Mouse (Mus musculus) midbrain, postnatal 0 days (tissue): Measurements from ENCODE around the gene Adk. TPM values are rescaled to one million over a fixed set of nuclear protein-coding genes. Genes with fewer than 3 reads are reported as not detected.
A peak's percentile ranks its signal among the peaks of the same experiment; 100 is the strongest.

Experiments used
- ATAC-seq: fragments of 200-750 bp; cut with Nextera tagmentation; 2 replicates; pipeline ENCODE4 v1.8.0; 2017; ENCODE audit warnings: moderate number of reproducible peaks, mild to moderate bottlenecking, moderate TSS enrichment, moderate library complexity; ENCODE audit not compliant: low FRiP score
- DNase-seq: peaks from one replicate; pipeline ENCODE4 v3.0.0-alpha.2; 2015; ENCODE audit warnings: low spot score
- H3K27ac ChIP-seq: fragments of 300-500 bp; sonication (generic); 2 replicates; pipeline ENCODE4 v1.5.1; 2014; ENCODE audit warnings: low read depth, mild to moderate bottlenecking, low read length, mixed read lengths
- H3K27me3 ChIP-seq: fragments of 300-500 bp; sonication (generic); 2 replicates; pipeline ENCODE4 v1.6.1; 2014; ENCODE audit warnings: low read length, control low read depth, mixed read lengths; ENCODE audit not compliant: insufficient read depth
- H3K36me3 ChIP-seq: fragments of 300-500 bp; sonication (generic); 2 replicates; pipeline ENCODE4 v1.6.1; 2014; ENCODE audit warnings: low read length, control low read depth, mixed read lengths; ENCODE audit not compliant: insufficient read depth
- H3K4me1 ChIP-seq: fragments of 300-500 bp; sonication (generic); 2 replicates; pipeline ENCODE4 v1.6.1; 2014; ENCODE audit warnings: mild to moderate bottlenecking, control low read depth, antibody characterized with exemption, low read length, mixed read lengths; ENCODE audit not compliant: insufficient read depth
- H3K4me2 ChIP-seq: fragments of 300-500 bp; sonication (generic); 2 replicates; pipeline ENCODE4 v1.6.1; 2014; ENCODE audit warnings: low read depth, mild to moderate bottlenecking, low read length, mixed read lengths; ENCODE audit not compliant: poor library complexity, severe bottlenecking
- H3K4me3 ChIP-seq: fragments of 300-500 bp; sonication (generic); 2 replicates; pipeline ENCODE4 v1.5.1; 2014; ENCODE audit warnings: low read depth, mild to moderate bottlenecking, low read length, moderate library complexity
- H3K9ac ChIP-seq: fragments of 300-500 bp; sonication (generic); replicated peaks from 2 replicates; pipeline ENCODE4 v1.6.1; 2014; ENCODE audit warnings: mild to moderate bottlenecking, low read length, moderate library complexity, mixed read lengths; ENCODE audit not compliant: poor library complexity, severe bottlenecking
- H3K9me3 ChIP-seq: fragments of 300-500 bp; sonication (generic); 2 replicates; pipeline ENCODE4 v1.6.1; 2016; ENCODE audit warnings: low read length, control low read depth
- CTCF ChIP-seq: IDR thresholded peaks from 2 replicates; pipeline ENCODE4 v1.5.1; 2016; ENCODE audit warnings: antibody characterized with exemption, mild to moderate bottlenecking
- WGBS: fragments of 180-500 bp; shearing (Covaris S2); extraction: QIAGEN DNeasy Blood & Tissue Kit; methylation state at CpG from one replicate; pipeline ENCODE4 v1.1.7; 2014; 5-methylcytosine and 5-hydroxymethylcytosine counted together
- polyA plus RNA-seq: library from polyadenylated mRNA; unstranded; fragments of >200 nt; fragmentation: Nextera tagmentation; extraction: Ambion mirVana; gene quantifications from 2 replicates; pipeline ENCODE4 v1.2.1, GENCODE M21; 2015
- total RNA-seq: library from RNA; depleted of rRNA; stranded (reverse); fragments of >200 nt; gene quantifications from 2 replicates; pipeline ENCODE4 v1.2.3, GENCODE M21; 2014

The Adk gene
- total and polyA plus RNA-seq, 2 experiments from 2014 or later, result 25.3 to 50.6 TPM

- no peak for TF ChIP-seq CTCF
- 88% methylated on average over 11 of the region's 11 CpGs for WGBS
- Histone ChIP-seq H3K9ac (no peak overlapping the region), H3K27ac (no peak overlapping the region), H3K27me3 (no peaks in the 10 kb centered on the region), H3K9me3 (no peaks in the 10 kb centered on the region), H3K4me2 (no peak overlapping the region), H3K4me1 (no peaks in the 10 kb centered on the region), H3K4me3 (no peak overlapping the region), H3K36me3 (peaks cover 21% of the 10 kb centered on the region)
- no peak for DNase-seq
- ATAC-seq, result 0 out of 2 replicates have a peak, but pooled peaks have one; percentile 27
Measured at GRCm38 (mm10) chr14:21029025-21029659, 23.2 kb upstream of the Adk start.

DNA sequence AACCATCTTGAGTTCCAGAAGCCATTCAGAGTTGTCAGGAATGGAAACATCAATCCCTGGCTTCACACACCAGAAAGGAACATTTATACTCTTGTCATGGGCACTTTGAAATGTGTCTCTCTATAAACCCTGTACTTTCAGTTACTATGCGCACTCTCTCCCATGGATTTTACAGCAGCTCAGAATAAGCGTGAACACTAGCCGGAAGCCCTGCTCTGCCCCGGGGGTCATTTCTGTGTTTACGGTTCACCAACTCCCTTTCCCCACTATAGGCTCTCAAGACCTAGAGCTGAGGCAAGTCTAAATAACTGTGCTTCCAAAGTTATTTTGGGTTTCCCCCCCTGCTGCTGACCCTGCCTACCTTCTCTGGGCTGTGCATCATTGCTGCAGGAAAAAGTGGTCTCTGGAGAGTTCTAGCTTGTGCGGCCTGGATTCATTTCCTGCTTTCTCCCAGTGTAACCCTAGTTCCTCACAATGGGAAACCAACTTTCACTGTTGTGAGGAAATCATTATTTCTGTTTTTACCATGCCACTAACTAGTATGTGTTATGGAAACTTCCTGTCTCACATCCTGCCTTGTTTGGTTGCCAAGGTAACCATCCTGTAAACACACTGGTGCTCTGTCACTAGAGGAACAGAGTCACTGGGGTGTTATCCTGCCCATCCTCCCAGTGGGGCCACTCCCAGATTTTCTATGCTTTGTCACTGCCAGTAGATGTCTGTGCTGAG, 20.4 kb upstream of the Adk start:
- H3K4me2 ChIP-seq, result no peak overlapping the region
- no peak overlapping the region for H3K4me3 ChIP-seq
- ATAC-seq, result no peak
- DNase-seq, result peak; percentile 36
- no peak overlapping the region for H3K9ac ChIP-seq
- no peaks in the 10 kb centered on the region for H3K4me1 ChIP-seq
- no peak overlapping the region for H3K27ac ChIP-seq
- peaks cover 30% of the 10 kb centered on the region for H3K36me3 ChIP-seq
- no peaks in the 10 kb centered on the region for H3K27me3 ChIP-seq
- 66% methylated on average over 6 of the region's 6 CpGs for WGBS
- no peak for TF ChIP-seq CTCF
- no peaks in the 10 kb centered on the region for H3K9me3 ChIP-seq

DNA sequence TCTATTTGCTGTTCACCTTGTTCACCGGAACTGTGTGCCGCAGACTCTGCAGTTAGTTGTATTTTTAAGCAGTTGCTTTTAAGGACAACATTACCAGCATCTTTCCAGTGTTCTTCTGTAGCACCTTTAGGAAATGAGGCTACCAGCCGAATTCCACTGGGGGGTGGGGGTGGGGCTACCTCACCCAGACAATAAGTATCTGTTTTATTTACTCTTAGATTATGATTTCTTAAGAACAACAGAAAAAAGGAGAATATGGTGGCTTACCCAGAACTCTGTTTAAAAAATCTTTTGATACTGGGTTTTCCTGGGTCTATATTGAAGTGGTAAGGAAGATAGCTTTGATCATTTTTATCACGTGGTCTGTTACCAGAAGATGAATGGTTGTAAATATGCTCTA, 18.1 kb upstream of the Adk start:
- 93% methylated on average over 4 of the region's 4 CpGs for WGBS
- ATAC-seq (no peak), DNase-seq (no peak)
- Histone ChIP-seq H3K4me2 (no peak overlapping the region), H3K36me3 (peaks cover 32% of the 10 kb centered on the region), H3K9me3 (no peaks in the 10 kb centered on the region), H3K9ac (no peak overlapping the region), H3K4me1 (no peaks in the 10 kb centered on the region), H3K4me3 (no peak overlapping the region), H3K27ac (no peak overlapping the region), H3K27me3 (no peaks in the 10 kb centered on the region)
- TF ChIP-seq CTCF, result no peak

GRCm38 (mm10) chr14:21034791-21035190, 17.6 kb upstream of the Adk start:
- no peaks in the 10 kb centered on the region for H3K9me3 ChIP-seq
- H3K27ac ChIP-seq, result no peak overlapping the region
- no peak overlapping the region for H3K4me3 ChIP-seq
- H3K9ac ChIP-seq, result no peak overlapping the region
- no peak overlapping the region for H3K4me2 ChIP-seq
- DNase-seq, result no peak
- no peaks in the 10 kb centered on the region for H3K27me3 ChIP-seq
- 93% methylated on average over 3 of the region's 3 CpGs for WGBS
- no peaks in the 10 kb centered on the region for H3K4me1 ChIP-seq
- peaks cover 33% of the 10 kb centered on the region for H3K36me3 ChIP-seq
- ATAC-seq, result no peak
- no peak for TF ChIP-seq CTCF

- no peak for DNase-seq
- Histone ChIP-seq H3K27ac (no peak overlapping the region), H3K9ac (no peak overlapping the region), H3K27me3 (no peaks in the 10 kb centered on the region), H3K4me2 (no peak overlapping the region), H3K9me3 (no peaks in the 10 kb centered on the region), H3K36me3 (peaks cover 35% of the 10 kb centered on the region), H3K4me1 (no peaks in the 10 kb centered on the region), H3K4me3 (no peak overlapping the region)
- 92% methylated on average over 12 of the region's 12 CpGs for WGBS
- no peak for TF ChIP-seq CTCF
- ATAC-seq, result no peak
Measured at GRCm38 (mm10) chr14:21039077-21039476, 13.3 kb upstream of the Adk start.

DNA sequence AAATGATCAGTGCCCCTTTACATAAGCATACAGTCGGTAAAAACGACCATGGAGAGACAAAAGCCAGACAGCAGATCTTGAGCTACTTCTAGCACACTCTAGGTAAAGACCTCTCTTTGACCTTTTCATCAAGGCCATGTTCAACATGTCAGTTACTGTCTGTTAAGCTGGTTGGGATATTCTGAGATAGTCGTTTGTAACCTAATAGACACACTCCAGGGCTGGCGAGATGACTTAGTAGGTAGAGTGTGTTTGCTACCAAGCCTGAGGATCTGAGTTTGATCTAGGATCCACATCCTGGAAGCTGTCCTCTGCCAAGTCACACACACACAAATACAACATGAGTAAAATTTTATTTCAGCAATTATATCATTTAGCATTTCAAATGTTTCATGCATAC, 12.8 kb upstream of the Adk start:
- Histone ChIP-seq H3K4me2 (no peak overlapping the region), H3K9me3 (no peaks in the 10 kb centered on the region), H3K9ac (no peak overlapping the region), H3K27me3 (no peaks in the 10 kb centered on the region), H3K4me1 (no peaks in the 10 kb centered on the region), H3K27ac (no peak overlapping the region), H3K4me3 (no peak overlapping the region), H3K36me3 (peaks cover 35% of the 10 kb centered on the region)
- no peak for ATAC-seq
- no peak for TF ChIP-seq CTCF
- DNase-seq, result no peak
- 91% methylated on average over 4 of the region's 4 CpGs for WGBS
